Mouse (Mus musculus): ENCODE results near the gene 4933430I17Rik.
A peak's percentile ranks its signal among the peaks of the same experiment; 100 is the strongest.
"Not testable (repeated sequence)": the region's sequence is repeated elsewhere in the genome, so short reads cannot be mapped to it uniquely, and the experiment has no call there.

4933430I17Rik gene

DNA sequence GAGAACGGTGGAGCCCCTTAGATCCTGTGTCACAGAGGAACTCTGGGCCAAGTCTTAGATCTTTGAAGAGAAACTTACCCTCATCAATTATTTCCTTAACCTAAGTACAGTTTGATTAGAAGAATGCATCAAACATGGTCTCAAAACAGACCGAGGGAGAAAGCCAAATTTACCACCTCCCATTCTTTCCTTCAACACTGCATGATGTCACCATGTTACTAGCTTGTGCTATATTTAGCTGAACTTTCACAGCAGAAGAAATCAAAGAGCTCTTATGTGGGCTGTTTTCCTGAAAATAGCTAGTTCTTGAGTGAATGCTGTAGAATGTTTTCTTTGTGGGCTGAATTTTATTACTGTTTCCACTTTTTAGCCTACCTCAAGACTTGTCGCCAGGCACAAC is 32.3 kb downstream of the 4933430I17Rik start:
- no peak for DNase-seq

DNA sequence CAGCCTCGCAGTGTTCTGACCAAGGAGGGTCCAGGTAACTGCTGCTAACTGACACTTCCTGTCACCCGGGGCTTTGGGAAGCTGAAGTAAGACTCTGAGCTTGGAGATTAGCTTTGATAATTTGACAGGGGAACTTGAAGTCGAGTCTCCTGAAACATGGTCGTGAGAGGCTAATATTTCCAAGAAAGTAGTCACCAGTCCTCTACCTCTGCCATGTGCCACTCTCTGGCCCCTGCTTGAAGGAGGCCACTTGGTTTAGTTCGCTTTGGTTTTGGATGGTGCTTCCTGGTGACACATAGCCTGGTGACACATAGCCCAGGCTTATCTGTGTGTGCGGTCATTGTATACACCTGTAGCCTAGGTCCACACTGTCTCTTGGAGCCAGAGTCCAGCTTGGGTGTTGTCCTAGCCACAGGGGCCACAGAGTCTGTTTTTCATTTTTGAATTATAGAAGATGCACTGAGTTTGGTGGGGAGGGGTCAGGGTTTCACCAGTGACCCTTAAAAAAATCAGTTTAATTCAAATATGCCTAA is 34.7 kb downstream of the 4933430I17Rik start, which contains the start of gene Rgs3:
Gene Rgs3 (plus strand): TSS at position 51 of the 533 bp plus-strand sequence.
- no peak for DNase-seq

DNA sequence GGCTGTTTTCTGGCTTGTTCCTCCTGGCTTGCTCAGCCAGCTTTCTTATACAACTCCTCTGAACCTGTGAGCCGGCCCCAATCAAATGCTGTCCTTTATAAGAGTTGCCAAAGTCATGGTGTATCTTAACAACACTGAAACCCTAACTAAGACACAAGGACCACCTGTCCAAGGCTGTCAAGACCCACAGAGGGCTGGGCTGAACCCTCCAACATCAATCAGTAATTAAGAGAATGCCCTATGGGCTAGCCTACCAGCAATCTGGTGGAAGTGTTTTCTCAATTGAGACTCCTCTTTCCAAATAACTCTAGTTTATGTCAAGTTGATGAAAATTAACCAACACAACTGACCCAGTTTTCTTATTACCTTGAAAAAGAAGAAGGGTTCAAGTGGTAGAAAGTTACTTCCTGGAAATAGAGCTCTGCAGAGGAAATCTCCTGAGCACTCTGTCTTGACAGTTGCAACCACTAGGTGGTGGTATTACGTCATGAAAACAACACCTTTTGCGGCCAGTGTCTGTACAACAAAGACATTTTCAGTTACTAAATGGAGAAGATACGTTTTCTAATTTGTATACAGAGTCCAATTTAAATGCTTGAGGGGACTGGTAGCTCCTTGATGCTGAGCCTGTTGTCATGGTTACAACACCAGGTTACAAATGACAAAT is 35.9 kb downstream of the 4933430I17Rik start:
- DNase-seq, result peak; percentile 55

DNA sequence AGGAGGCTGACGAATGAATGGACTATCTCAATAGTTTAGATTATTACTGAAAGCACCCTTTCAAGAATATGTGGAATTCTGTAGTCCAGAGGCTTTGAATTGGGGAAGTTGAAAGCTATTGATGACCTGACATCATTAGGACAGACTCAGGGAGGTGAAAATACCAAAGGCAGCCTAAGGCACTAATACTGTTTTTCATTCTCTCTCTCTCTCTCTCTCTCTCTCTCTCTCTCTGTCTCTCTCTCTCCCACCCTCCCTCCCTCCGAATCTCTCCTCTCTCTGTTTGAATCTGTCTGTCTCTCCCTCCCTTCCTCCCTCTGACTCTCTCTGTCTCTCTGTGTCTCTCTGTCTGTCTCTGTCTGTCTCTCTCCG is 36.4 kb downstream of the 4933430I17Rik start:
- no peak for DNase-seq

DNA sequence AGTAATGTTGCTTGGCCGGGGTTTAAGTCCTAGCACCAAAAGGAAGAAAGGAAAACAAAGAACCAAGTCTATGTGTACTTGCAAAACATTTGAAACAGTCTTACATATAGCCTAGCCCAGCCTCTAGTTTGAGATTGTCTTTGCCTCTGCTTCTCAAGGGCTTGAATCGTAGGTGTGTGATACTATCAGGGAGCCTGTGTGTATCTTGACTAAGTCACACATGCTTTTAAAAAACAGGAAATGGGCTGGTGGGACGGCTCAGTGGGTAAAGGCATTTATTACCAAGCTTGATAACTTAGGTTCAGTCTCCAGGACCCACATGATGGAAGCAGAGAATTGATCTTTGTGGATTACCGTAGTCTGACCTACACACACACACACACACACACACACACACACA is 36.8 kb downstream of the 4933430I17Rik start:
- DNase-seq, result no peak

DNA sequence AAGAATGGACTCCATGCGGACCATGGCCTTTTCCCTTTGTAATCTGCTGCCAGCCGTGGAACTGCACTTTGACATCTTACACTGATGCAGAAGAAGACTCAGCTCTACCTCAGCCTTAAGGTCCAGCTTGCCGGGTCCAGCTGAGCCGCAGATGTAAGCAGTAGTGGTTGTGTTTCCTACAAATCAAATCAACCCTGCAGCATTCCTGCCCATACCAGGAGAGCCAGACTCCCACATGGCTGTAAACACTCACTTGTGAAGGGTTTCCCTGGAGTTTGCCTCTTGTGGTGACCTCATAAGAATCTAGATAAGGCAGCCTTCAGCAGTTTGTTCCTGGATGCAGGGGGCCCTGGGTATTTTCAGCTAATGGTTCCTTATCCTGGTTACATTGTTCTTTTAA is 41.4 kb downstream of the 4933430I17Rik start:
- no peak for DNase-seq

DNA sequence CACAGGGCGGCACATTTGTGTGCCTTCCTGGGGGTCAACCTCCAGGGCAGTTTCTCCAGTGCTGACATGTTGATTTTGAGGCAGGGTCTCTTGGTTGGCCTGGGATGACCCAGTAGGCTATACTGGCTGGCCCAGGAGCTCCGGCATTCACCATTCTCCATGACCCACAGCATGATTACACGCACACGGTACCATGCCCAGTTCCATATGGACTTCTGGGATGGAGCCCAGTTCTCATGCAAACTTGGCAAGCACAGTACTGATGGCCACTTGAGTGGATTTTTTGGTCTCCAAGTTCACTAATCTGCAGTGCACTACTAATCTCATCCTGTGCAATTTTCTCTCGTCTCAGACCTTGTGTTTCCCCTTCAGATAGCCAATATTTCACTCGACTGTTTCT is 42.5 kb downstream of the 4933430I17Rik start:
- no peak for DNase-seq

DNA sequence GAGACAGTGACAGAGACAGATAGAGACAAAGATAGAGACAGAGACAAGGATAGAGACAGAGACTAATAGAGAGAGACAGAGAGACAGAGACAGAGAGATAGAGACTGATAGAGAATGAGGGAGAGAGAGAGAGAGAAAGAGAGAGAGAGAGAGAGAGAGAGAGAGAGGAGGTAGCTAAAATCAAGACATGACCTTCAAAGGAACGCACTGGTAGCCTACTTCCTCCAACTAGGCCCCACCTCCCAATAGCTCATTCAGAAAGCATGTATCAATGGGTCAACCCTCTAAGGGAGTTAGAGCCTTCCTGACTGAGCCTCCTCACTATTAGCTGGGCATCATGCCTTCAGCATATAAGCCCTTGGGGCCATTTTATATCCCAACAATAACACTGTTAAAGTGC is 43.2 kb downstream of the 4933430I17Rik start:
- no peak for DNase-seq

DNA sequence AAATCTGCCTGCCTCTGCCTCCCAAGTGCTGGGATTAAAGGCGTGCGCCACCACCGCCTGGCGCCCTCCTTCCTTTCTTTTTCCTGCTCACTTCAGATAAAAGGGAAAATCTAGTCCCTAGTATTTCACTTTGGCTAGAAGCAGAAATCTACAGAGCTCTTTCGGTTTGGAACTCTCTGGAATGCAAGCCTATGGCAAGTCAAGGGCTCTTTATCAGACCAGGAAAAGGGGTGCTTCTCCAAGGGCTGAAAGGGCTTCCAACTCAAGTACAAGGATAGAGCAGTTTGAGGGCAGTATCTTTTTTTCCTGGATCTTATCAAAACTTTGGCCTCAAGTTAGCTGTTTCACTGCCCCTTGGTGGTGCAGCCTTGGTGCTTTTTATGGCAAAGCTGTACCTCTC is 44.4 kb downstream of the 4933430I17Rik start:
- no peak for DNase-seq

DNA sequence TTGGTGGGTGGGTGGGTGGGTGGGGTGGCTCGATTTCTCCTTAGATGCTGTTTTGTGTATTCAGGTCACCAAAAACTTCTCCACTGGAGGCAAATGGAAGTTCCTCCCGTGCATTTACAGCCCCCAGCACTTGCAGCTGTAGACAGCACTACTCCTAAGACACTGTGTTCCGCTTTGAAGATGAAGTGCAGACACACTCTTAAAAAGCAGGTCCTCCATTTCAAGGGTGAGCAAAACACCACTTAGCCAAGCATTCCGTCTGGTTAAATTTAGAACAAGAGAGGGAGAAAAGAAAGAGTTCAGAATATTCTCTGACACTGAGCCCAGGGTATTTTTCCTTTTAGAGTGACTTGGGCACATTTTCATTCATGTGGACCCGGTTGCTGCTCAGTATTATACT is 44.9 kb downstream of the 4933430I17Rik start:
- DNase-seq, result no peak

DNA sequence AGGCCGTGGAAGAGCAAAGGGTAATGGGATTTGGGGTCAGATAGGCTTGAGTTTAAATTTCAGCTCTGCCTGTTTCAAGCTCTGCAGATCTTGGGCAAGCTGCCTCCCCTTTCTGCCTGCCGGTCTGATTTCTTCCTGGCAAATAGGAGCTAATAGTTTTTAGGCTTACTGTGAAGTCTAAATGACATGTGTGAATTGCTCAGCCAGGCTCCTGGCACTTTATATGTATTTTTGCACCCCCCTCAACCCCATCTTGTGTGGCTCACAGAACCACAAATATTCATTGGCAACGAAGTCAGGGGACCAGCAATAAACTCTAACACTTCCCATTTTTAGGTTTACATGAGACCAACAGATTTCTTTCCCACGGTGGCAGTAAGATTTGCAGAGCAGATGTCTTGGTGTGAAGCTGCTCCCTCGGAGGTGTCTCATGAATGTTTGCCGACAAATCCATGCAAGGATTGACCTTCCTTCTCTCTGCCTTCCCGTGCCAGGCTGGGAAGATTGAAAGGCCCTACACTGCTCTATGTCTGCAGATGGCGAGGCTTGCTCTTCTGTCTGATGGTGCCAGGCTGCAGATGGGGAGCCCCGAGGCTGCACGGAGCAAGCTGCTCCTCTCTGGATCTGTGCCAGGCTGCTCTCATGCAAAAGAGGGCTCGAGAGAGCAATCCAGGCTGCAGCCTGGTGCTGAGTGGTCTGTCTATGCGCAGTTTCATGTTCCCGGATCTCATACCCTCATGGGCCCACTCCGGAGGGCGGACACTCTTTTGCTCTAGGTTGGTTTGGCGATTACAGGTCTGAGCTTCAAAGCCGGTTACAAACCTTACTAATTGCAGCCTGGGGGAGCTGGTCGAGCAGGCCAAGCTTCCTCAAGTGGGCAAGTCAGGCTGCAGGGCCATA is 57.4 kb downstream of the 4933430I17Rik start:
- peak; percentile 46 for DNase-seq

DNA sequence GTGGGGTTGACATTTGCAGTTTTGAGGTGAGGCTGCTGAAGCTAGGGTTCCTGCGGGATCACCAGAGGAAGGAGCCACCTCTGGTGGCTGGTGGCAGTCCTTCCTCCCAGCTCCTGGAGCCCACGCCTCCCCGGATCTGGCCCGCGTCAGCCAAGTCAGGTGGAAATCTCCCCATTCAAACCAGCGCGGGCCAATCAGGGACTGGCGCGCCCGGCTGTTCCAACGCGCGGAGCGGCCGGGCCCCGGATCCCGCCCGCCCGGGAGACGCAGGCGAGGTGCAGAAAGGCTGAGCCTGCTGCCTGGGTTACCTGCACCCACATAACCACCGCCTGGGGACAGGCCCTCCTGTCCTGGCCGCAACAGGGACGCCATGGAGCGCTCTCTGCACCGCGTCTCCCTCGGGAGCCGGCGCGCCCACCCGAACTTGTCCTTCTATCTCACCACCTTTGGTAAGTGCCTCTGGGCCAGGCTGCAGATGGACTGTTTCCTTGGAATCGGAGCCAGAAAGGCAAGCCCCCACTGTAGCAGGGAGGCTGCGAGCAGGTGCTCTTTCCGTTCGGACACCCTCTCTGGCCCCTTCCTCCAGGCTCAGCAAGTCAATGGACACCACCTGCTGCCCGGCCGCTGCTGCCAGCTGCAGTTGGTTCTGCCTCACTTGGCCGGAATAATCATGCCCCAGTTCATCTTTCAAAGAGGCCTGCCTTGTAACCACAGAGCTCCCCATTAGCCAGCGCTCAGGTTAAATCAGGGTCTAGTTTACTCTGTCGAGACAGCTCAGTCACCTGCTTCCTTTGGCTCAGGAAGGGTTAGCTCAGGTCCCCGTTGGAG is 58.3 kb downstream of the 4933430I17Rik start:
- DNase-seq, result peak; percentile 62

DNA sequence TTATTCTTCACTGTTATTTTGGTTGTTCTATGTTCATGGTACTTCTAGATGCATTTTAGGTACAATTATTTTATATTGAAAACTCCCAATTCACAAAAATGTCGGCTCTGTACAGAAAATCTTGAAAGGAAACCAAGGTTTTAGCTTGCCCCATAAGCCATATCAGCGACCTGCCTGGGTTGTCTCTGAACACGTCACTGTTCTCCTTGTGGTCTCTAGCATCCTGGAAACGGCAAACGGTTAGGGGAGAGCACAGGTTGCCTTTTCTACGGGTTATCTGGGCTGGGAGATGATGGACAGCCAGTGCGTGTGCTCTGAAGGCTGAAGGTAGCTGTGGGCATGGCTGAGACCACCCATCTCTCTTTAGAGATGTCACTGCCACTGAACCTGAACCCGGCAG is 61.9 kb downstream of the 4933430I17Rik start:
- DNase-seq, result no peak

DNA sequence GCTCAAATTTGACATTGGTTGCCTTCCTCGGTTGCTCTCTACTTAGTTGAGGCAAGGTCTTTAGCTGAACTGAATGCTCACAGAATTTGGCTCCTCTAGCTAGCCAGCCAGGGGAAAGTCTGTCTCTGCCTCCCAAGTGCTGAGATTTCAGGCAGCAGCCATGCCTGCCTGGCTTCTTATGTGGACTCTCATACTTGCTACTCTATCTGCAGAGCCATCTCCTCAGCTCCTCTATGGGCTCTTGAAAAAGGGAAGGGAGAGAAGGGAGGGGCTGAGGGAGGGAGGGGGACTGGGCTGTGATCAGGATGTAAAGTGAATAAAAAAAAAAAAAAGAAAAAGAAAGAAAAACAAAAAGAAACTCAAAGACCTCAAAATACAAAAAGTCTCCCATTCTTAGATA is 65.7 kb downstream of the 4933430I17Rik start:
- no peak for DNase-seq

DNA sequence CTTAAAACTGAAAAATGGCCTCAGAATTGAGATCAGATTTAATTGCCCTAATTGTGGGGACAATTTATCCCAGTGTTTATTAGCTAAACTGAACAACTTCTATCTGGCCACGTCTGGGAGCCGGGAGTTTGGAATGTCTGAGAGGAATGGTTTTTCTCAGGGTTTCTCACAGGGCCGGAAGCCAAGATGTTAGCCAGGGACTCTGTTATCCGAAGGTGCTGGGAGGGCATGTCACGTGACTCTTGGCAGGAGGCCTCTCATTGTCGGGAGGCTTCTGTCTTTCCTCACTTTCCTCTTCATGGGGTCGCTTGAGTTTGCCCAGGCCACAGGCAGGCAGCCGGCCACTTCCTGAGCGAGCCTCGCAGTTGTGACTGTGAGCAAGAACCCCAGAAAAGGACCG is 66.2 kb downstream of the 4933430I17Rik start:
- no peak for DNase-seq

DNA sequence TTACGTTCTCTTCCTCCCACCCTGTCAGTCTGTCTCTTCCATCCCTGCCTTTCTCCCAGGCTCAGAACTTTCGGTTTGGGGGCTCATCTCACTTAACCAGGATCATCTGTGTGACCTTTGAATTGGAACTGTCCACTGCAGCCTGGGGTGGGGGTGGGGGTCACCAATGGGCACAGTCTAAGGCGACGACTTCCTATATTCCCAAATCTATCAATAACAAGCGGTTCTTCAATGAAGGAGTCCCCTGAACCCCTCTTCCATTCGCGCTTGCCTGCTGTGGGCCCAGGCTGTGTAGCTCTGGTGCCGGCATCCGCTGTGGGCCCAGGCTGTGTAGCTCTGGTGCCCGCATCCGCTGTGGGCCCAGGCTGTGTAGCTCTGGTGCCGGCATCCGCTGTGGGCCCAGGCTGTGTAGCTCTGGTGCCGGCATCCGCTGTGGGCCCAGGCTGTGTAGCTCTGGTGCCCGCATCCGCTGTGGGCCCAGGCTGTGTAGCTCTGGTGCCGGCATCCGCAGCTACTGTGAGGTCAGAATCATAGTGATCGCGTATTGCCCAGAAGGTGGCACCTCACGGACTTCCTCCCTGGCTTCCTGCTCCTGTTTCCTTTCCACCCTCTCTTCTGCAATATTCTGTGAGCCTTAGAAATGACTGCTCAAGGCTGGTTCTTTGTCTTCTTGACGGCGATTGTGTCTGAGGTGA is 68.5 kb downstream of the 4933430I17Rik start:
- DNase-seq, result not testable (repeated sequence)

DNA sequence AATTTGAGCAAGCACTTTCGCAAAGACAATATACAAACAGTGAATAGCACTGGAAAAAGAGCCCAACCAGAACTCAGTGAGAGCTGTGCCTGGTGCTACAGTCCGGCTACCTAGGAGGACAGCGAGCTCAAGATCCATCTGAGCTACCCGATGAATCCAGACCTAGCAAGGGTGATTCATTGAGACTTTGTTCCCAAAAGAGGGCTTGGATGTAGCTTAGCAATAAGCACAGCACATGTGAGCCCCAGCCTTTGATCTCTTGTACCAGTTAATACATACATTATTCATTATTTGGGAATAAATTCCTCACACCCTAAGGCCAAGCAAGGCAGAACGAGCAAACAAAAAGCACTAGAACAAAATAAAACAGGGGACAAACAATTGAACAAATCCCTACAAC is 69.3 kb downstream of the 4933430I17Rik start:
- DNase-seq, result no peak

DNA sequence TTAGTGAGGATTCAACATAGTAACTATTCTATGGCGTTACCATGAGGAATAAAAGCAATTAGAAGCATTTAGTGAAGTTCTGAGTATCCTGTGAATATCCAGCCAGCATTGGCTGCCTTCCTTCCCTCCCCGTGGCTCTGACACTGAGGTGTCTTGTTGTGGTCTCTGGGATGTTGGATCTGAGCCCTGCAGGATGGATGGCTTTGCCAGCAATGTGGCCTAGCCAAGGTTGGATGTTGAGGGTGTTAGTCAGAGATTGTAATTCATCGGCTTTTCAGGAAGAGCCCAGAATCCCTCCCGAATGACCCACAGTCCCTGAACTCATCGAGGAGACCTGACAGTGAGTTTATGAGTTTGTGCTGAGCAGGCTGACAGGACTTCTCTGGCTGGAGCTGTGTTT is 70.9 kb downstream of the 4933430I17Rik start:
- no peak for DNase-seq
